Mouse (Mus musculus): ENCODE results near the gene Arhgap25. TPM values are rescaled to one million over a fixed set of nuclear protein-coding genes. Genes with fewer than 3 reads are reported as not detected.

The Arhgap25 gene
- total and polyA plus RNA-seq, 3 experiments: 3.4 to 5.2 TPM; not detected in 1

DNA sequence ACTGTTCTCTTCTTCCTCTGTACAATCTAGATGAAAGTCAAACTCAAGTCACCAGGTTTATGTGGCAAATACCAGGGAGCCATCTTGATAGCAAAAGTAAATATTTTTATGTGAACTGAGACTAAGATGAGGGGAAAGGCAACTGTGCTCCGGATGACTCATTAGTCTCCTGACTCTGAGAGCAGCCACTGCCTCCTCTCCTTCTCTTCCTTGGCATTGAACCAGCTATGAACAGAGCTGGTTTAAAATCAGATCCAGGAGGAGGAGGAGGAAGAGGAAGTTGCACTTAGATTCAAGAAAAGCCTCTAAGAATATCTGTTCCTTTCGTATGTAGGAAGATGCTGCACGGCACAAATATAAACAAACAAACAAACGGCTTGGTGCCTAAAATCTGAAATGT lies 22.1 kb downstream of the Arhgap25 start:
- Histone ChIP-seq H3K36me3 (ENCODE audit: control insufficient read depth in 1 of 2, insufficient read depth in 2 of 2, low read length in 2 of 2) (peaks cover 0 to 9% of the 10 kb centered on the region in 2 experiments; a peak in 2 of 4 replicates), H3K9ac (ENCODE audit: control insufficient read depth, low read depth, low read length, poor library complexity, severe bottlenecking) (no peak overlapping the region), H3K4me1 (ENCODE audit: control insufficient read depth in 1 of 2, insufficient read depth in 2 of 2, low read length in 2 of 2) (no peaks in the 10 kb centered on the region), H3K27me3 (ENCODE audit: control insufficient read depth in 1 of 2, insufficient read depth in 2 of 2, low read length in 2 of 2) (no peaks in the 10 kb centered on the region), H3K9me3 (replicated peaks; ENCODE audit: insufficient read depth, low read length) (no peaks in the 10 kb centered on the region), H3K79me2 (ENCODE audit: control insufficient read depth, insufficient read depth, low read length, poor library complexity) (no peaks in the 10 kb centered on the region), H3K4me3 (ENCODE audit: control insufficient read depth in 1 of 2, insufficient read depth in 1 of 2, low read depth in 2 of 2, low read length in 2 of 2) (no peak overlapping the region), H3K27ac (ENCODE audit: control insufficient read depth, low read depth, low read length) (no peak overlapping the region)
- peak; percentile 84 for DNase-seq (ENCODE audit: low read depth, low spot score)
- TF ChIP-seq RCOR1 (IDR thresholded peaks at IDR 0.05; ENCODE audit: low read depth, low read length) (peak; percentile 89), ZMIZ1 (IDR thresholded peaks at IDR 0.05; ENCODE audit: low read depth, low read length) (no peak), JUND (IDR thresholded peaks at IDR 0.05; ENCODE audit: low read depth, low read length) (peak; percentile 62; the same call in 1 of the 2 replicates), TCF12 (IDR thresholded peaks at IDR 0.05; ENCODE audit: low read depth, low read length) (0 out of 2 replicates have a peak, but pooled peaks have one; percentile 12), USF2 (IDR thresholded peaks at IDR 0.05; ENCODE audit: borderline replicate concordance in 1 of 2, insufficient read depth in 1 of 2, low read depth in 1 of 2, low read length in 2 of 2) (no peak), POLR2A (IDR thresholded peaks at IDR 0.05; ENCODE audit: control insufficient read depth in 1 of 2, insufficient read depth in 1 of 2, low read depth in 1 of 2, low read length in 2 of 2, poor library complexity in 1 of 2) (no peak), EP300 (IDR thresholded peaks at IDR 0.05; ENCODE audit: low read depth in 1 of 2, low read length in 2 of 2) (peak in 1 of 2 experiments; percentile 33; a peak in 1 of 4 replicates)

DNA sequence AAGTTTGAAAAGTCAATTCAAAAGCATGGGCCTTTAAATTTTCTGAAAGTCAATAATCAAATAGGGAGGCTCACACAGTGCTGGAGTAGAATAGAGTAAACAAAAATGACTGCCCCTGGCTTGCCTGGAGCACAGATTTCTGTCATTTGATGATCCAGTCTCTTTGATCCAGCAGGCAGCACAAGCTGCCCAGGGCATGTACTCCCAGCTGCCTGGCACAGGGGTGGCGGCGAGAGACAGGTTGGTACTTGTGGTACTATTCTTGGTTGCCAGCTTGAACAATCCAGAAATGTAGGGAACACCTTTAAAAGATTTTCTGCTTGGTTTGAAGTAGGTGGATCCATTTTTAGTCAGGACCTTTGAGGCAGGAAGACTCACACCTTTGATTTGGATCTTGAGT lies 23.3 kb downstream of the Arhgap25 start:
- no peak for DNase-seq (ENCODE audit: low read depth, low spot score)
- Histone ChIP-seq H3K27me3 (ENCODE audit: control insufficient read depth in 1 of 2, insufficient read depth in 2 of 2, low read length in 2 of 2) (no peaks in the 10 kb centered on the region), H3K4me1 (ENCODE audit: control insufficient read depth in 1 of 2, insufficient read depth in 2 of 2, low read length in 2 of 2) (no peaks in the 10 kb centered on the region), H3K9ac (ENCODE audit: control insufficient read depth, low read depth, low read length, poor library complexity, severe bottlenecking) (no peak overlapping the region), H3K79me2 (ENCODE audit: control insufficient read depth, insufficient read depth, low read length, poor library complexity) (no peaks in the 10 kb centered on the region), H3K4me3 (ENCODE audit: control insufficient read depth in 1 of 2, insufficient read depth in 1 of 2, low read depth in 2 of 2, low read length in 2 of 2) (no peak overlapping the region), H3K9me3 (replicated peaks; ENCODE audit: insufficient read depth, low read length) (no peaks in the 10 kb centered on the region), H3K36me3 (ENCODE audit: control insufficient read depth in 1 of 2, insufficient read depth in 2 of 2, low read length in 2 of 2) (peaks cover 0 to 9% of the 10 kb centered on the region in 2 experiments; a peak in 2 of 4 replicates), H3K27ac (ENCODE audit: control insufficient read depth, low read depth, low read length) (no peak overlapping the region)
- no peak for TF ChIP-seq RCOR1 (IDR thresholded peaks at IDR 0.05; ENCODE audit: low read depth, low read length)
- TF ChIP-seq MAFK (IDR thresholded peaks at IDR 0.05; ENCODE audit: borderline replicate concordance, low read depth, low read length): no peak
- no peak for TF ChIP-seq TCF12 (IDR thresholded peaks at IDR 0.05; ENCODE audit: low read depth, low read length)
- TF ChIP-seq MYC (IDR thresholded peaks at IDR 0.05; ENCODE audit: low read depth, low read length): no peak
- TF ChIP-seq CTCF (IDR thresholded peaks at IDR 0.05 in 2 of 3, conservative IDR thresholded peaks at IDR 0.05 in 1 of 3; ENCODE audit: control insufficient read depth in 1 of 3, insufficient read depth in 1 of 3, low read depth in 2 of 3, low read length in 3 of 3, poor library complexity in 1 of 3, severe bottlenecking in 1 of 3): no peak
- TF ChIP-seq ZNF384 (IDR thresholded peaks at IDR 0.05; ENCODE audit: low read depth, low read length): no peak
- no peak for TF ChIP-seq CHD1 (IDR thresholded peaks at IDR 0.05; ENCODE audit: low read depth, low read length)
- TF ChIP-seq USF2 (IDR thresholded peaks at IDR 0.05; ENCODE audit: borderline replicate concordance in 1 of 2, insufficient read depth in 1 of 2, low read depth in 1 of 2, low read length in 2 of 2): no peak
- no peak for TF ChIP-seq SMC3 (IDR thresholded peaks at IDR 0.05; ENCODE audit: low read depth, low read length)
- TF ChIP-seq POLR2AphosphoS2 (IDR thresholded peaks at IDR 0.05; ENCODE audit: low read length): no peak
- TF ChIP-seq ZMIZ1 (IDR thresholded peaks at IDR 0.05; ENCODE audit: low read depth, low read length): no peak
- no peak for TF ChIP-seq POLR2AphosphoS5 (IDR thresholded peaks at IDR 0.05; ENCODE audit: borderline replicate concordance, low read depth, low read length)
- TF ChIP-seq RAD21 (IDR thresholded peaks at IDR 0.05; ENCODE audit: low read depth, low read length): no peak
- TF ChIP-seq E2F4 (IDR thresholded peaks at IDR 0.05; ENCODE audit: borderline replicate concordance, low read depth, low read length): no peak
- no peak for TF ChIP-seq MAX (IDR thresholded peaks at IDR 0.05; ENCODE audit: low read length)
- no peak for TF ChIP-seq ZKSCAN1 (IDR thresholded peaks at IDR 0.05; ENCODE audit: low read depth, low read length)
- no peak for TF ChIP-seq GATA1 (IDR thresholded peaks at IDR 0.05; ENCODE audit: low read depth, low read length)
- no peak for TF ChIP-seq ETS1 (IDR thresholded peaks at IDR 0.05; ENCODE audit: low read depth, low read length)
- no peak for TF ChIP-seq NRF1 (IDR thresholded peaks at IDR 0.05; ENCODE audit: insufficient read depth, low read depth, low read length, poor library complexity, severe bottlenecking)

All from MEL (cell line).